Mouse (Mus musculus) embryonic facial prominence, embryonic 14.5 days (tissue): Measurements from ENCODE around the gene Gm3233. TPM values are rescaled to one million over a fixed set of nuclear protein-coding genes. Genes with fewer than 3 reads are reported as not detected.
"Not testable (repeated sequence)": the region's sequence is repeated elsewhere in the genome, so short reads cannot be mapped to it uniquely, and the experiment has no call there.

ENCODE experiments used
- ATAC-seq: fragments of 200-750 bp; cut with Nextera tagmentation; 2 replicates; pipeline ENCODE4 v1.8.0; 2017; ENCODE audit warnings: low read depth, moderate number of reproducible peaks, moderate TSS enrichment
- DNase-seq: peaks from one replicate; pipeline ENCODE4 v3.0.0-alpha.2; 2015; ENCODE audit warnings: low spot score
- H3K27ac ChIP-seq: fragments of 300-500 bp; sonication (generic); replicated peaks from 2 replicates; pipeline ENCODE4 v1.5.1; 2014; ENCODE audit warnings: low read depth, mild to moderate bottlenecking, low read length, moderate library complexity
- H3K27me3 ChIP-seq: fragments of 300-500 bp; sonication (generic); replicated peaks from 2 replicates; pipeline ENCODE4 v1.6.1; 2014; ENCODE audit warnings: low read length; ENCODE audit not compliant: control insufficient read depth, insufficient read depth
- H3K36me3 ChIP-seq: fragments of 300-500 bp; sonication (generic); 2 replicates; pipeline ENCODE4 v1.6.1; 2014; ENCODE audit warnings: low read length, mixed read lengths; ENCODE audit not compliant: control insufficient read depth, insufficient read depth
- H3K4me1 ChIP-seq: fragments of 300-500 bp; sonication (generic); 2 replicates; pipeline ENCODE4 v1.6.1; 2014; ENCODE audit warnings: antibody characterized with exemption, low read length; ENCODE audit not compliant: control insufficient read depth, insufficient read depth
- H3K4me2 ChIP-seq: fragments of 300-500 bp; sonication (generic); 2 replicates; pipeline ENCODE4 v1.6.1; 2014; ENCODE audit warnings: low read depth, mild to moderate bottlenecking, low read length, moderate library complexity, mixed read lengths
- H3K4me3 ChIP-seq: fragments of 300-500 bp; sonication (generic); 2 replicates; pipeline ENCODE4 v1.5.1; 2014; ENCODE audit warnings: low read depth, mild to moderate bottlenecking, low read length
- H3K9ac ChIP-seq: fragments of 300-500 bp; sonication (generic); 2 replicates; pipeline ENCODE4 v1.6.1; 2014; ENCODE audit warnings: low read depth, mild to moderate bottlenecking, low read length, moderate library complexity, mixed read lengths
- H3K9me3 ChIP-seq: fragments of 300-500 bp; sonication (generic); 2 replicates; pipeline ENCODE4 v1.6.1; 2016; ENCODE audit warnings: low read length; ENCODE audit not compliant: control insufficient read depth
- WGBS: fragments of 180-500 bp; shearing (Covaris S2); extraction: QIAGEN DNeasy Blood & Tissue Kit; methylation state at CpG from one replicate; pipeline ENCODE4 v1.1.7; 2014; 5-methylcytosine and 5-hydroxymethylcytosine counted together
- polyA plus RNA-seq: library from polyadenylated mRNA; unstranded; fragments of >200 nt; fragmentation: Nextera tagmentation; extraction: Ambion mirVana; gene quantifications from 2 replicates; pipeline ENCODE4 v1.2.1, GENCODE M21; 2014

Gm3233 gene
- not detected in 2 replicates for polyA plus RNA-seq

- H3K4me1 ChIP-seq, DNase-seq, H3K36me3 ChIP-seq, ATAC-seq, H3K4me3 ChIP-seq, H3K27me3 ChIP-seq, H3K4me2 ChIP-seq, H3K27ac ChIP-seq, H3K9me3 ChIP-seq, H3K9ac ChIP-seq: not testable (repeated sequence)
- no CpG with 5 or more reads among the region's 1 CpGs for WGBS
These were observed at the start of gene Gm3233 for GRCm38 (mm10) chr10:77759582-77759981. Gm3233 (minus strand) TSS chr10:77759682.

GRCm38 (mm10) chr10:77804095-77804494, 44.6 kb upstream of the Gm3233 start:
- no peak for DNase-seq

DNA sequence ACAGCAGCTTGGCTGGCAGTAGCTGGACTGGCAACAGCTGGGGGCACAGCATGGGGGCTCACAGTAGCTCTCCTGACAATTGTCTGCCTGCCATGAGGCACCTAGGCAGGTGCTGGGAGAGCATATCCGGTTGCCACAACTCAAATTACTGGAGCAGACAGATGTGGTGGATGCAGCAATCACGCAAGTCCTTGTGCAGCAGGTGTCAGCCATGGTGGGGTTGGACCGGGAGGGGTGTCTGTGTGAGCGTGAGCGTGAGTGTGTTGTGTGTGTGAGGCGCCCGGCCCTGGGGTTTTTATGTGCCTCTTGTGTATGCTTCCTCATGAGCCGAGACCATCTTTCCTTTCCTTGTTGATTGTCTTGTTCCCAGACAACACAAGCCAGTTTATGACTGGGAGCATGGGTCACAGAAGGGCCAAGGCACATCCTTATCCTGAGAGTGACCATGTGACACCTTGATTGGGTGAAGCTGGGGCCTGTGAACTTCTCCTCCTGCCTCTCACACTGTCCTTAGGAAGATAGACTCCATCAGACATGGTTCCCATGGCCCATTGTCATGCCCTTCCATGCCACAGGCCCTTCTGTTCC, 39.5 kb upstream of the Gm3233 start, which contains the start of gene Gm19668:
Gm19668 (minus strand) TSS at position 213 of the 588 bp plus-strand sequence.
- peak; percentile 71 for ATAC-seq
- DNase-seq = peak; percentile 41
- H3K36me3 ChIP-seq = no peaks in the 10 kb centered on the region
- no peak within 1 kb of the TSS for H3K4me3 ChIP-seq
- no peaks in the 10 kb centered on the region for H3K9me3 ChIP-seq
- no peak within 1 kb of the TSS for H3K27ac ChIP-seq
- 56% methylated on average over 8 of the region's 8 CpGs for whole genome bisulfite sequencing
- H3K9ac ChIP-seq = no peak within 1 kb of the TSS
- H3K4me1 ChIP-seq = no peaks in the 10 kb centered on the region
- H3K4me2 ChIP-seq = no peak within 1 kb of the TSS
- no peaks in the 10 kb centered on the region for H3K27me3 ChIP-seq

More at GRCm38 (mm10) chr10:77804095-77804494, 44.6 kb upstream of the Gm3233 start:
- H3K9me3 ChIP-seq = no peaks in the 10 kb centered on the region
- no peaks in the 10 kb centered on the region for H3K27me3 ChIP-seq
- H3K4me3 ChIP-seq = no peak overlapping the region
- no peak overlapping the region for H3K4me2 ChIP-seq
- H3K9ac ChIP-seq = no peak overlapping the region
- no peaks in the 10 kb centered on the region for H3K36me3 ChIP-seq
- H3K27ac ChIP-seq = no peak overlapping the region
- H3K4me1 ChIP-seq = no peaks in the 10 kb centered on the region
- no peak for ATAC-seq
- 77% methylated on average over 3 of the region's 3 CpGs for WGBS

DNA sequence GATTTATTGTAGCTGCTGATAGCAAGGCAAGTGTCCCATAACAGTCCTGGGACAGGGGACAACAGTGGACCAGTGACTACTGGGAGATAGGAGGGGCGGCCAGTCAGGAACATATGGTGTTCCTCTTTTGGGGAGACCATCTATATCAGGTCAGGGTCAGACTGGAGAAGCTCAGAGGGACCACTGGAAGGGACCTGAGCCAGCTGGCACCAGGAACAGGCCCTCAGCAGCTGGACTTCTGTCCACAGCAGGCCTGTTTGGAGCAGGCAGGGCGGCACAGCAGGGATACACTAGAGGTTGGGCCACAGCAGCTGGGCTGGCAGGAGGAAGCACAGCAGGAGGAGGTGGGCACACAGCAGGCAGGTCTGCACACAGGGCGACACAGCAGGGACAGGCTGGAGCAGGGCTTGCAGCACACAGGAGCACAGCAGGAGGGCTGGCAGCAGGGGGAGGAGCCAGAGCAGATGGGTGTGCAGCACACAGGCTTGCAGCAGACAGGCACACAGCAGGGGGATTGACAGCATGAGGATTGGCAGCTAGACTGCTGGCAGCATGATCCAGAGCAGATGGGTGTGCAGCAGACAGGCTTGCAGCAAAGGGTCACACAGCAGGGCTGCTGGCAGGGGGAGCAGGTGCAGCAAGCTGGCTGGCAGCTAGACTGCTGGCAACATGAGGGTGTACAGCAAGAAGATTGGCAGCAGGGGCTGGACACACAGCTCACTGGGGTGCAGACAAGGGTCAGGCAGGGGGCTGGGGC, 38.9 kb upstream of the Gm3233 start:
- H3K4me1 ChIP-seq, ATAC-seq, H3K9ac ChIP-seq, H3K4me2 ChIP-seq, H3K27ac ChIP-seq, DNase-seq, H3K27me3 ChIP-seq, H3K36me3 ChIP-seq, H3K4me3 ChIP-seq, H3K9me3 ChIP-seq: not testable (repeated sequence)
- 40% methylated on average over 3 of the region's 3 CpGs for WGBS

GRCm38 (mm10) chr10:77797677-77798076, 38.2 kb upstream of the Gm3233 start:
- H3K9ac ChIP-seq = no peak overlapping the region
- ATAC-seq = no peak
- H3K9me3 ChIP-seq = no peaks in the 10 kb centered on the region
- 7% methylated on average over 3 of the region's 3 CpGs for WGBS
- H3K27me3 ChIP-seq = no peaks in the 10 kb centered on the region
- DNase-seq = no peak
- H3K4me3 ChIP-seq = no peak overlapping the region
- H3K27ac ChIP-seq = no peak overlapping the region
- H3K4me2 ChIP-seq = no peak overlapping the region
- H3K4me1 ChIP-seq = no peaks in the 10 kb centered on the region
- no peaks in the 10 kb centered on the region for H3K36me3 ChIP-seq

- 37% methylated on average over 2 of the region's 2 CpGs for WGBS
- Histone ChIP-seq H3K27ac (no peak within 1 kb of the TSS), H3K27me3 (no peaks in the 10 kb centered on the region), H3K4me2 (no peak within 1 kb of the TSS), H3K4me1 (no peaks in the 10 kb centered on the region), H3K9me3 (no peaks in the 10 kb centered on the region), H3K36me3 (no peaks in the 10 kb centered on the region), H3K4me3 (no peak within 1 kb of the TSS), H3K9ac (no peak within 1 kb of the TSS)
- no peak for ATAC-seq
- no peak for DNase-seq
These were observed 35.5 kb upstream of the Gm3233 start, which contains the start of gene Gm9639 for GRCm38 (mm10) chr10:77794976-77795375. Gm9639 (minus strand) TSS chr10:77795076.

GRCm38 (mm10) chr10:77788621-77789020, 29.1 kb upstream of the Gm3233 start:
- Histone ChIP-seq H3K4me2 (no peak overlapping the region), H3K36me3 (no peaks in the 10 kb centered on the region), H3K4me1 (no peaks in the 10 kb centered on the region), H3K27ac (no peak overlapping the region), H3K9me3 (no peaks in the 10 kb centered on the region), H3K9ac (no peak overlapping the region), H3K27me3 (no peaks in the 10 kb centered on the region), H3K4me3 (no peak overlapping the region)
- 68% methylated on average over 2 of the region's 2 CpGs for WGBS
- no peak for ATAC-seq
- DNase-seq = no peak

DNA sequence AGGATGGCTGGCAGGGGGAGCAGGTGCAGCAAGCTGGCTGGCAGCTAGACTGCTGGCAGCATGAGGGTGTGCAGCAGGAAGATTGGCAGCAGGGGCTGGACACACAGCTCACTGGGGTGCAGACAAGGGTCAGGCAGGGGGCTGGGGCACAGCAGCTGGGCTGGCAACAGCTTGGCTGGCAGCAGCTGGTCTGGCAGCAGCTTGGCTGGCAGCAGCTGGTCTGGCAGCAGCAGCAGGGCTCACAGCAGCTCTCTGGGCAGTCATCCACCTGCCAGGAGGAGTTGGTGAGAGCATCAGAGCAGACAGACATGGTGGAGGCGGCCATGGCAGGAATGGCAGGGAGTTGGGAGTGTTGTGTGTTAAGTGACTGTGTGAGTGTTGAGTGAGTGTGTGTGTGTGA, 28.4 kb upstream of the Gm3233 start, which contains the start of gene Gm7137:
Gm7137 (minus strand) TSS at position 325 of the 400 bp plus-strand sequence.
- DNase-seq, ATAC-seq: not testable (repeated sequence)
- WGBS = no CpG with 5 or more reads among the region's 1 CpGs

More for the DNA sequence above, 28.4 kb upstream of the Gm3233 start, which contains the start of gene Gm7137:
- not testable (repeated sequence) for H3K4me1 ChIP-seq, H3K27ac ChIP-seq, H3K36me3 ChIP-seq, H3K4me2 ChIP-seq, H3K9ac ChIP-seq, H3K4me3 ChIP-seq, H3K27me3 ChIP-seq, H3K9me3 ChIP-seq
